ENCODE assay signal across 8 mouse cellular contexts in genomic region chr2:180724585-180725413, GRCm38 (mm10). TPM values are rescaled to one million over a fixed set of nuclear protein-coding genes. Genes with fewer than 3 reads are reported as not detected.
DNase-seq lines count a peak whose midpoint lies in the region; ATAC-seq and TF ChIP-seq lines count a peak whose summit lies in the region.

TSS of gene Slc17a9 (plus strand) at chr2:180725263.

- ATAC-seq in hindbrain, embryonic 12.5 days (ENCODE audit: low FRiP score) = no peak
- no peak for ATAC-seq in limb, embryonic 13.5 days (ENCODE audit: low FRiP score, low read depth)
- peak; percentile 58 for ATAC-seq in monocyte, adult 5-6 weeks (replicated peaks; ENCODE audit: insufficient number of reproducible peaks, low FRiP score, low TSS enrichment, poor library complexity, severe bottlenecking)
- ATAC-seq in cerebellum, adult (ENCODE audit: insufficient number of reproducible peaks, low FRiP score, low TSS enrichment) = no peak

- peak; percentile 24; the same call in 1 of the 2 replicates for TF ChIP-seq POLR2A in embryonic fibroblast, embryonic 13.5 days (IDR thresholded peaks at IDR 0.05; ENCODE audit: low read depth, low read length)

- H3K4me3 ChIP-seq in embryonic fibroblast, embryonic 13.5 days (ENCODE audit: insufficient read depth, low read length) = peak within 1 kb of the TSS; percentile 15
- no peak within 1 kb of the TSS for H3K4me3 ChIP-seq in hindbrain, embryonic 12.5 days
- H3K4me3 ChIP-seq in limb, embryonic 13.5 days = peak within 1 kb of the TSS; percentile 8

- H3K9me3 ChIP-seq in hindbrain, embryonic 12.5 days (replicated peaks) = no peaks in the 10 kb centered on the region
- H3K9me3 ChIP-seq in limb, embryonic 13.5 days = no peaks in the 10 kb centered on the region

- no peaks in the 10 kb centered on the region for H3K4me1 ChIP-seq in embryonic fibroblast, embryonic 13.5 days (ENCODE audit: control insufficient read depth, insufficient read depth, low read length)
- peaks cover 4% of the 10 kb centered on the region; the same call in 1 of the 2 replicates for H3K4me1 ChIP-seq in hindbrain, embryonic 12.5 days
- H3K4me1 ChIP-seq in limb, embryonic 13.5 days = peaks cover 5% of the 10 kb centered on the region; the same call in 1 of the 2 replicates

- peak within 1 kb of the TSS; percentile 24; the same call in 1 of the 2 replicates for H3K9ac ChIP-seq in hindbrain, embryonic 12.5 days
- no peak within 1 kb of the TSS for H3K9ac ChIP-seq in limb, embryonic 13.5 days

- DNase-seq in urinary bladder, postnatal 14 days (ENCODE audit: low spot score) = peak; percentile 65
- DNase-seq in urinary bladder, postnatal 10 days (ENCODE audit: low spot score) = no peak
- no peak for DNase-seq in right cerebral cortex, adult 18-20 months

- peaks cover 41% of the 10 kb centered on the region for H3K36me3 ChIP-seq in hindbrain, embryonic 12.5 days
- H3K36me3 ChIP-seq in limb, embryonic 13.5 days = peaks cover 43% of the 10 kb centered on the region

- H3K27me3 ChIP-seq in hindbrain, embryonic 12.5 days = no peaks in the 10 kb centered on the region
- H3K27me3 ChIP-seq in limb, embryonic 13.5 days = peaks cover 10% of the 10 kb centered on the region

- no peak within 1 kb of the TSS for H3K27ac ChIP-seq in embryonic fibroblast, embryonic 13.5 days (ENCODE audit: insufficient read depth, low read length)
- no peak within 1 kb of the TSS for H3K27ac ChIP-seq in hindbrain, embryonic 12.5 days
- no peak within 1 kb of the TSS for H3K27ac ChIP-seq in limb, embryonic 13.5 days

- H3K4me2 ChIP-seq in hindbrain, embryonic 12.5 days (replicated peaks) = peak within 1 kb of the TSS; percentile 17; the same call in 1 of the 2 replicates
- H3K4me2 ChIP-seq in limb, embryonic 13.5 days (replicated peaks) = peak within 1 kb of the TSS; percentile 49

- 8% methylated on average over 18 of the region's 18 CpGs for WGBS in hindbrain, embryonic 12.5 days
- 4% methylated on average over 18 of the region's 18 CpGs for WGBS in limb, embryonic 13.5 days

- TF ChIP-seq CTCF in embryonic fibroblast, embryonic 13.5 days (IDR thresholded peaks at IDR 0.05; ENCODE audit: borderline replicate concordance, insufficient read depth, low read length) = no peak

RNA-seq across cellular contexts. Expression of gene Slc17a9, which starts in this region (rescaled TPM):
- 1.5 and 2.9 TPM in 2 replicates for polyA plus RNA-seq in embryonic fibroblast, embryonic 13.5 days (2011; ENCODE audit: insufficient read length, low read depth, missing spikeins)
- 0.53 and 0.80 TPM in 2 replicates for polyA plus RNA-seq in hindbrain, embryonic 12.5 days (2016; fragmentation: Nextera tagmentation; extraction: Ambion mirVana)
- 0.62 and 0.98 TPM in 2 replicates for polyA plus RNA-seq in limb, embryonic 13.5 days (2015; fragmentation: Nextera tagmentation; extraction: Ambion mirVana)
- total RNA-seq in monocyte, adult 5-6 weeks (2017) = 1.8 to 5.2 TPM (median 1.9 TPM) in 3 replicates
